Mouse (Mus musculus) ES-Bruce4 (cell line): ENCODE measurements at regions not wholly inside any gene's neighbourhood (a gene's known extent, or its start where the extent isn't known, plus 50 kb on each side); places are given as distances from the start of the nearest gene placed in this dataset.

Source experiments
- CTCF ChIP-seq: IDR thresholded peaks from one replicate; pipeline ENCODE4 v1.8.1; 2011; ENCODE audit warnings: low read depth, low read length
- EP300 ChIP-seq: IDR thresholded peaks from 2 replicates; pipeline ENCODE4 v1.6.1; 2011; ENCODE audit warnings: low read depth, low read length; ENCODE audit not compliant: insufficient read depth
- POLR2A ChIP-seq: IDR thresholded peaks from one replicate; pipeline ENCODE4 v1.8.1; 2011; ENCODE audit warnings: low read length; ENCODE audit not compliant: insufficient read depth

GRCm38 (mm10) chr16:12703818-12704590, 405.5 kb upstream of the Ercc4 start:
- TF ChIP-seq POLR2A (no peak), CTCF (no peak), EP300 (no peak)
